Mouse (Mus musculus): ENCODE measurements around the gene Igsf23. TPM values are rescaled to one million over a fixed set of nuclear protein-coding genes. Genes with fewer than 3 reads are reported as not detected.

Gene Igsf23
- total RNA-seq, 2 experiments from 2014 or later = not detected

- intact Hi-C loops (cut with DNase I; ENCODE audit: low total_unique reads) = no loop called here
- no peak for DNase-seq
These were observed 60.7 kb downstream of the Igsf23 start for GRCm38 (mm10) chr7:19889881-19890280.

GRCm38 (mm10) chr7:19887849-19888248 is 62.7 kb downstream of the Igsf23 start, which contains the start of gene Ceacam19:
Gene Ceacam19, minus strand, starts transcription at chr7:19887965.
- intact Hi-C loops (cut with DNase I; ENCODE audit: low total_unique reads) = no loop called here
- DNase-seq = no peak

Other genes starting within 250 kb of the Igsf23 start
- gene Tomm40, start 235.3 kb downstream of the Igsf23 start, total RNA-seq (2021) = 10 to 100 TPM; 52.9 to 55.7 TPM
- 10 to 100 TPM in 1 of 2 experiments, 1 to 10 TPM in 1; 9.8 to 12.9 TPM for gene Nectin2, start 200.3 kb downstream of the Igsf23 start, total RNA-seq (2021)
- gene Bcam, start 179.7 kb downstream of the Igsf23 start, total RNA-seq (2021) = 10 to 100 TPM; 48.5 to 51.9 TPM
- not detected for gene Cblc, start 153.9 kb downstream of the Igsf23 start, total RNA-seq (2021)
- 1 to 10 TPM; 3.2 to 4.1 TPM for gene Bcl3, start 128.0 kb downstream of the Igsf23 start, total RNA-seq (2021)
- gene Gm19345, start 98.8 kb downstream of the Igsf23 start, total RNA-seq (2021) = not detected
- under 1 TPM in 1 of 2 experiments, not detected in 1; 0.12 TPM for gene Ceacam16, start 89.5 kb downstream of the Igsf23 start, total RNA-seq (2021)
- gene Ceacam19, start 62.8 kb downstream of the Igsf23 start, total RNA-seq (2021) = not detected
- gene Pvr, start 29.6 kb downstream of the Igsf23 start, total RNA-seq (2021) = 1 to 10 TPM; 8.0 to 9.4 TPM
- not detected for gene Ceacam20, start 14.7 kb upstream of the Igsf23 start, total RNA-seq (2021)
- gene Nlrp9b, start 40.7 kb upstream of the Igsf23 start, total RNA-seq (2021) = not detected
- not detected for gene Vmn1r91, start 148.9 kb upstream of the Igsf23 start, total RNA-seq (2021)
- gene Gm16442, start 171.8 kb upstream of the Igsf23 start, total RNA-seq (2021) = not detected
- not detected for gene Vmn1r93, start 188.3 kb upstream of the Igsf23 start, total RNA-seq (2021)
- not detected for gene Vmn1r94, start 217.6 kb upstream of the Igsf23 start, total RNA-seq (2021)
- gene Vmn1r95, start 243.0 kb upstream of the Igsf23 start, total RNA-seq (2021) = not detected

All from gastrocnemius, postnatal 14 days (tissue).